Mouse (Mus musculus): Measurements from ENCODE around the gene Foxo6. TPM values are rescaled to one million over a fixed set of nuclear protein-coding genes. Genes with fewer than 3 reads are reported as not detected.

The Foxo6 gene
- polyA plus RNA-seq, 1 experiment: 0.76 TPM

- H3K36me3 ChIP-seq (ENCODE audit: control insufficient read depth, insufficient read depth): no peaks in the 10 kb centered on the region
- H3K79me3 ChIP-seq (ENCODE audit: low read depth): no peaks in the 10 kb centered on the region
- no peaks in the 10 kb centered on the region for H3K27me3 ChIP-seq (ENCODE audit: control insufficient read depth, insufficient read depth, insufficient read length)
- H3K4me3 ChIP-seq (ENCODE audit: insufficient read depth, poor library complexity, severe bottlenecking): no peak overlapping the region
- no peak for TF ChIP-seq MYOD1 (IDR thresholded peaks at IDR 0.05; ENCODE audit: control insufficient read depth, insufficient read length, low read depth)
- no peak for TF ChIP-seq CEBPB (IDR thresholded peaks at IDR 0.05; ENCODE audit: low read depth)
- no peak for TF ChIP-seq MYOG (IDR thresholded peaks at IDR 0.05; ENCODE audit: control insufficient read depth, extremely low read depth, insufficient read length)
- TF ChIP-seq CTCF (IDR thresholded peaks at IDR 0.05; ENCODE audit: control insufficient read depth, insufficient read depth, insufficient read length): no peak
- no peak for TF ChIP-seq USF1 (IDR thresholded peaks at IDR 0.05; ENCODE audit: low read depth)
- TF ChIP-seq MAX (IDR thresholded peaks at IDR 0.05): no peak
- no peak for TF ChIP-seq FOSL1 (IDR thresholded peaks at IDR 0.05; ENCODE audit: insufficient read depth, low read length, poor library complexity, severe bottlenecking)
- no peak overlapping the region for H3ac ChIP-seq (ENCODE audit: control insufficient read depth, insufficient read length, low read depth)
- no peaks in the 10 kb centered on the region for H3K79me2 ChIP-seq (ENCODE audit: control insufficient read depth, insufficient read depth)
Observed at GRCm38 (mm10) chr4:120273594-120273993, 13.6 kb downstream of the Foxo6 start.

GRCm38 (mm10) chr4:120271886-120272580, 15.1 kb downstream of the Foxo6 start:
- H3K27me3 ChIP-seq (ENCODE audit: control insufficient read depth, insufficient read depth, insufficient read length): no peaks in the 10 kb centered on the region
- no peaks in the 10 kb centered on the region for H3K79me2 ChIP-seq (ENCODE audit: control insufficient read depth, insufficient read depth)
- H3ac ChIP-seq (ENCODE audit: control insufficient read depth, insufficient read length, low read depth): no peak overlapping the region
- TF ChIP-seq CEBPB (IDR thresholded peaks at IDR 0.05; ENCODE audit: low read depth) (no peak), USF1 (IDR thresholded peaks at IDR 0.05; ENCODE audit: low read depth) (no peak), CTCF (IDR thresholded peaks at IDR 0.05; ENCODE audit: control insufficient read depth, insufficient read depth, insufficient read length) (no peak), MYOG (IDR thresholded peaks at IDR 0.05; ENCODE audit: control insufficient read depth, extremely low read depth, insufficient read length) (no peak), MAX (IDR thresholded peaks at IDR 0.05) (no peak), FOSL1 (IDR thresholded peaks at IDR 0.05; ENCODE audit: insufficient read depth, low read length, poor library complexity, severe bottlenecking) (no peak), MYOD1 (IDR thresholded peaks at IDR 0.05; ENCODE audit: control insufficient read depth, insufficient read length, low read depth) (no peak)
- H3K79me3 ChIP-seq (ENCODE audit: low read depth): no peaks in the 10 kb centered on the region
- H3K4me3 ChIP-seq (ENCODE audit: insufficient read depth, poor library complexity, severe bottlenecking): no peak overlapping the region
- H3K36me3 ChIP-seq (ENCODE audit: control insufficient read depth, insufficient read depth): no peaks in the 10 kb centered on the region

GRCm38 (mm10) chr4:120271208-120271607, 15.9 kb downstream of the Foxo6 start:
- no peaks in the 10 kb centered on the region for H3K79me3 ChIP-seq (ENCODE audit: low read depth)
- TF ChIP-seq MYOG (IDR thresholded peaks at IDR 0.05; ENCODE audit: control insufficient read depth, extremely low read depth, insufficient read length) (no peak), MAX (IDR thresholded peaks at IDR 0.05) (no peak), CTCF (IDR thresholded peaks at IDR 0.05; ENCODE audit: control insufficient read depth, insufficient read depth, insufficient read length) (no peak), USF1 (IDR thresholded peaks at IDR 0.05; ENCODE audit: low read depth) (no peak), FOSL1 (IDR thresholded peaks at IDR 0.05; ENCODE audit: insufficient read depth, low read length, poor library complexity, severe bottlenecking) (no peak)
- H3K4me3 ChIP-seq (ENCODE audit: insufficient read depth, poor library complexity, severe bottlenecking): no peak overlapping the region
- no peaks in the 10 kb centered on the region for H3K27me3 ChIP-seq (ENCODE audit: control insufficient read depth, insufficient read depth, insufficient read length)
- no peaks in the 10 kb centered on the region for H3K36me3 ChIP-seq (ENCODE audit: control insufficient read depth, insufficient read depth)
- no peak overlapping the region for H3ac ChIP-seq (ENCODE audit: control insufficient read depth, insufficient read length, low read depth)
- H3K79me2 ChIP-seq (ENCODE audit: control insufficient read depth, insufficient read depth): no peaks in the 10 kb centered on the region

- no peaks in the 10 kb centered on the region for H3K79me3 ChIP-seq (ENCODE audit: low read depth)
- H3ac ChIP-seq (ENCODE audit: control insufficient read depth, insufficient read length, low read depth): no peak overlapping the region
- no peaks in the 10 kb centered on the region for H3K27me3 ChIP-seq (ENCODE audit: control insufficient read depth, insufficient read depth, insufficient read length)
- TF ChIP-seq CTCF (IDR thresholded peaks at IDR 0.05; ENCODE audit: control insufficient read depth, insufficient read depth, insufficient read length) (no peak), USF1 (IDR thresholded peaks at IDR 0.05; ENCODE audit: low read depth) (no peak), MYOD1 (IDR thresholded peaks at IDR 0.05; ENCODE audit: control insufficient read depth, insufficient read length, low read depth) (no peak), MAX (IDR thresholded peaks at IDR 0.05) (no peak), FOSL1 (IDR thresholded peaks at IDR 0.05; ENCODE audit: insufficient read depth, low read length, poor library complexity, severe bottlenecking) (no peak), CEBPB (IDR thresholded peaks at IDR 0.05; ENCODE audit: low read depth) (no peak), MYOG (IDR thresholded peaks at IDR 0.05; ENCODE audit: control insufficient read depth, extremely low read depth, insufficient read length) (no peak)
- H3K4me3 ChIP-seq (ENCODE audit: insufficient read depth, poor library complexity, severe bottlenecking): no peak overlapping the region
- no peaks in the 10 kb centered on the region for H3K79me2 ChIP-seq (ENCODE audit: control insufficient read depth, insufficient read depth)
- H3K36me3 ChIP-seq (ENCODE audit: control insufficient read depth, insufficient read depth): no peaks in the 10 kb centered on the region
Observed at GRCm38 (mm10) chr4:120270937-120271199, 16.3 kb downstream of the Foxo6 start.

- no peaks in the 10 kb centered on the region for H3K79me3 ChIP-seq (ENCODE audit: low read depth)
- peaks cover 1% of the 10 kb centered on the region for H3K27me3 ChIP-seq (ENCODE audit: control insufficient read depth, insufficient read depth, insufficient read length)
Observed at GRCm38 (mm10) chr4:120270148-120270936, 16.8 kb downstream of the Foxo6 start.

More at GRCm38 (mm10) chr4:120270148-120270936, 16.8 kb downstream of the Foxo6 start:
- H3K79me2 ChIP-seq (ENCODE audit: control insufficient read depth, insufficient read depth): no peaks in the 10 kb centered on the region
- H3K36me3 ChIP-seq (ENCODE audit: control insufficient read depth, insufficient read depth): no peaks in the 10 kb centered on the region
- H3K4me3 ChIP-seq (ENCODE audit: insufficient read depth, poor library complexity, severe bottlenecking): no peak overlapping the region
- H3ac ChIP-seq (ENCODE audit: control insufficient read depth, insufficient read length, low read depth): no peak overlapping the region
- TF ChIP-seq MAX (IDR thresholded peaks at IDR 0.05) (no peak), USF1 (IDR thresholded peaks at IDR 0.05; ENCODE audit: low read depth) (no peak), MYOG (IDR thresholded peaks at IDR 0.05; ENCODE audit: control insufficient read depth, extremely low read depth, insufficient read length) (no peak)
